Mouse (Mus musculus) layer of hippocampus, postnatal 36 days (tissue): Measurements from ENCODE around the gene Eva1c. TPM values are rescaled to one million over a fixed set of nuclear protein-coding genes. Genes with fewer than 3 reads are reported as not detected.
"Not testable (repeated sequence)": the region's sequence is repeated elsewhere in the genome, so short reads cannot be mapped to it uniquely, and the experiment has no call there.

Experiments
- DNase-seq, 2 experiments: peaks; one replicate each; pipeline ENCODE4 v3.0.0; 2022
- total RNA-seq, 2 experiments: library from RNA; stranded (reverse); gene quantifications; 2 replicates each; pipeline ENCODE4 v1.2.3; 2021

Gene Eva1c
- 1 to 10 TPM; 1.3 to 2.1 TPM for total RNA-seq

- no peak for DNase-seq
Observed at GRCm38 (mm10) chr16:90826457-90826856, at the start of gene Eva1c. TSS of gene Eva1c (plus strand) at chr16:90826719.

DNA sequence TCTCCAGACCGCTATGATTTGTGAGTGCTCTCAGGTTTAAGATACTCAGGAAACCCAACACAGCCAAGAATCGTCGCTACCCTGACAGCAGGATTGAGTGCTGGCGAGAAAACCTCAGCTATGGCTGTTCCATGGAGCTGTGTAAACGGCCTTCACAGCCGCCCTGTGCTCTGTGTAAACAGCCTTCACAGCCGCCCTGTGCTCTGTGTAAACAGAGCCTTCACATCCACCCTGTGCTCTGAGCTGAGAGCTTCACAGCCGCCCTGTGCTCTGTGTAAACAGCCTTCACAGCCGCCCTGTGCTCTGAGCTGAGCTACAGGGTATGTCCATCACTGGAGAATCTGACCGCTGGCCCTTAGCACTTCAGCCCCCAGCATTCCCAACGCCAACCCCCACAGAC, 46.7 kb upstream of the Eva1c start:
- no peak for DNase-seq

GRCm38 (mm10) chr16:90783302-90783701, 43.2 kb upstream of the Eva1c start:
- no peak for DNase-seq

DNA sequence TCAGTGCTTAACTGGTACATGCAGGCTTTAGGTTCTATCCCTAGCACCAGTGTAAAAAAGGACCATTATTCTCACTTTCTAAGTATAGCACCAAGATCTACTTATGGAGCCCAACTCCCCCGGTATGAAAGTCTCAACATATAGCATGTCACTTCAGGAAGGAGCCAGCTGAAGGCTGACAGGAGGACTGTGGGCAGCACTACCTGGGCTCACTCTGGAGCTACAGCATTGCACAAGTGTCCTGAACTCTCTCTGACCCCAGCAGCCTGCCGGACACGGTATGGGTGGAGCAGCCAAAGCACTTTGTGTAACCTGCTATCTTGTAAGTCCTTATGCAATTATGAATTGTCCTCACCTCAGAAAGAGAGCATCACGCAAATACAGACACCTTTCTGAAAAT, 41.3 kb upstream of the Eva1c start:
- DNase-seq = no peak

DNA sequence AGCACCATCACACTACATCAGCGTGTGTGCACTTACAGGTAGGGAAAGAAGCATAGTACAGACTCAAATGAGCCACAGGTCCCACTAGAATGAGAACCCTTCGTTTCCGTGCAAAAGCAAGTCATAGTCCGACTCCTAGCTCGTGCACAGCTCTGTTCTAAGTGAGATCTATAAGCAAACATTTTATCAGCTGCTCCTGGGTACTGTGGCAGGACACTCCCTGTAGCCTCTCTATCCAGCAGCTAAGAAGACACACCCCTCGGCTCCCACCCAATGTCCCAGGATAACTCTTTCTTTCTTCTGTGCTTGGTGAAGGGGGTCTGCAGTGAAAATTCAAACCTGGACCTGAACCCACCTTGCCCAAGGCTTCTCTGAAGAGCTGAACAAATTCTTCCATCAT, 37.9 kb upstream of the Eva1c start:
- no peak for DNase-seq

- no peak for DNase-seq
Observed at GRCm38 (mm10) chr16:90790946-90791345, 35.6 kb upstream of the Eva1c start.

GRCm38 (mm10) chr16:90792066-90792465, 34.5 kb upstream of the Eva1c start:
- DNase-seq = no peak

DNA sequence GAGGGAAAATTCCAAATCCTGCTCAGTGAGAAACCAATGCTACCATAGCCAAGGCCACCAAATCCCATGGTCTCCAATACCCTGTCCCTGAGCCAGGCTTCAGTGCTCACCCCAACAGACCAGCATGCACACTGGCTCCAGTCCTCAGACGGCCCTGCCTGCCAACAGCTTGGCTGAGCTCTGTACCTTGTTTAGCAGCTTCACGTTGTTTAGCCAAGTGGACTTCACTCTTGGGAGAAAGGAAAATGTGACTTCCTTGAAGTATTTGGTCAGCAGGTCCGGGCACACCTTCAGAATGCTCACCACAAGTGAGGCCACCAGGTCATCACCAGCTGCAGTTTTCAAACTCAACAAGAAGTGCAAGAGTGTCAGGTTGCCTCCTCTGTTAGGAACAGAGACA, 34.0 kb upstream of the Eva1c start:
- DNase-seq = no peak

- DNase-seq = no peak
Observed at GRCm38 (mm10) chr16:90794708-90795107, 31.8 kb upstream of the Eva1c start.

- no peak for DNase-seq
Observed at GRCm38 (mm10) chr16:90798446-90798845, 28.1 kb upstream of the Eva1c start.

- no peak for DNase-seq
Observed at GRCm38 (mm10) chr16:90798848-90799247, 27.7 kb upstream of the Eva1c start.

DNA sequence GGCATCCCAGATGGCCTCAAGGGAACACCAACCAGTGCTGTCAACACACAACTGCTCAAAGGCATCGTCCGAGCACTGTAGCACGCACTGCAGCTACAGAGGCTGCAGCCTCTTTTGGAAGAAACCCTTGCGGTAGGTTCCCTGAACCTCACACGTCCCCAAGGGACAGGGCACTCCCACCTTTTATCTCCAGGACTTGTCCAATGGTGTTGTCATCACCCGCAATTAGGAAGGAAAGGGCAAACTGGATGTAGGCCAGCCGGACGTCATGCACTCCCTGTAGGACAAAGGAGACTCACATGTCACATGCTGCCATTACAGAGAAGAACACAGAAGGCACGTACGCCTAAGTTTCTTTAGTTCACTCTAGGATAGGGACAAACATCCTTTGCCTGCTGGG, 26.7 kb upstream of the Eva1c start:
- DNase-seq = no peak

- DNase-seq = no peak
Observed at GRCm38 (mm10) chr16:90801251-90801650, 25.3 kb upstream of the Eva1c start.

DNA sequence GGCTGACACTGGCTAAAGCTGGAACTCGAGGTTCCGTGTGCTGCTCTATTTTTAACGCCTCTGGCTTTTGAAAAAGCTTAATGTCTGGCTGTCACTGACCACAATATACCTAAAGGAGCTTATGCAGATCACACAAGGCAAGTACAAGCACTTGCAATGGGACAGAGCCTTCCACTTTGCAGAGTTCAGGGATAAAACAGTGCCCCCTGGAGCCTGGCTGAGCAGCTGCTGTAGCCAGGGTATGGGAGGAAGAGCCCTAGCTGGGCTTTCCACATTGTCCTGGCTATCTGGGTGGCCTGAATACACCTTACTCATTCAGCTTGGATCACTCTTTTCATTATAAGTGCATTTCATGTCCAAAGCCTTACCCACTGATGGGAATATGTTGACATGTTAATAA, 24.6 kb upstream of the Eva1c start:
- DNase-seq = no peak

DNA sequence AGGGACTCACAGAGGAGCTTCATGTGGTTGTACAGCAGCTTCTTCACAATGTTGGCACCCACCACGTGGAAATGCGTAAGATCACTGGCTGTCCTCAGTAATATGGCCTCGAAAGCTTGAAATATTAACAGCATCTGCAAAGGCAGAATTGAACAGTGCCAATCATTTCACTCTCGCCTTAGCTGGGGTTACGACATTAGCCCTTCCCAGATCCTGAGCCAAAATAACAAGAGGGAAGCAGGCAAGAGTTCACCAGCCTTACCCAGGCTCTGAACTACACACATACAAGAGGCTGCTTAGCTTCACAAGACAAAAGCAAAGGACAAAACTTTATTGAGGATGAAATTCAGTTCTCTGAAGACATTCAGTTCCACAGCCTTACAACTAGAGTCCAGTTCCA, 22.1 kb upstream of the Eva1c start:
- no peak for DNase-seq

- peak; percentile 96 to 98 for DNase-seq
Observed at GRCm38 (mm10) chr16:90809975-90810715, 16.4 kb upstream of the Eva1c start, which contains the start of gene Urb1. TSS of gene Urb1 (minus strand) at chr16:90810413.

DNA sequence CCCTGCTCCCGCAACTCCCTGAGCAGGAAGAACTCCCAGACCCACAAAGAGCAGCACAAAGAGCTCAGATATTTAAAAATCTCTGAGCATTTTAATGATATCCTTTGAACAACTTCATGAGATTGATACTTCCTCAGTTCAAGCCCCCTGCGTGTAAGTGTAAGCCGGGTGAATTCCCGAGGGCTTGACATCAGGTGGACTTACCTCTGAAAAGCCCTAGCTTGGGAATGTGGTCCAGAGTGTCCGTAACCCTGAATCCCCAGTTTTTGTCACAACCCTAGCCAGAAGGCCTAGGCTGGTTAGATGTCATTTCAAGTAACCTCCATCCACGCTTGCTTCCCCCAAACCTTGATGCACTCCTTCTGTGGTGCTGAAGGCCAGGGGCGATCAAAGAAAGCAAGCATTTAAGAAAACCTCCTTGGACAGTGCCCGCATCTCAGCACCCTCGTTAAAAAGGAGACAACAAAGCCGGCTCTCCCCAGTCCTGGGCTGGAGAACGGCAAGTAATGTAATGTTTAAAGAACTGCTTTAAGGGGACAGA, 15.7 kb upstream of the Eva1c start:
- DNase-seq = no peak

DNA sequence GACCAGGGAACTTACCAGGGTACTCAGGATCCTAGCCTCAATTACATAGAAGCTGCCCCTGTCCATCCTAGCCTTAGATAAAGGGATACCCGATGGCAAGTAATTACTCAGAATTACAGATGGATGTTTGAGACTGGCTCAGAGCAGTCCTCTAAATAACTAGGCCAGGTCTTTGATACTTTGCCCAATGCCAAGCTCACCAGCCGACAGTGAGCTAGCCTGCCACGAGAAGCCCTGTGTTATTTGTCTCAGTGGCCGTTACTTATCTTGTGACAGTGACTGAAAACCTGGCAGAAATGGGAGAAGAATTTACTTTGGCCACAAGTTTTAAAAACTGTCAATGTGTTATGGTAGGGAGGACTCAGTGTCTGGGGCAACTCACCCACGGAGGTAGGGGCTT, 14.4 kb upstream of the Eva1c start:
- no peak for DNase-seq

GRCm38 (mm10) chr16:90820326-90820725, 6.2 kb upstream of the Eva1c start:
- DNase-seq = no peak

DNA sequence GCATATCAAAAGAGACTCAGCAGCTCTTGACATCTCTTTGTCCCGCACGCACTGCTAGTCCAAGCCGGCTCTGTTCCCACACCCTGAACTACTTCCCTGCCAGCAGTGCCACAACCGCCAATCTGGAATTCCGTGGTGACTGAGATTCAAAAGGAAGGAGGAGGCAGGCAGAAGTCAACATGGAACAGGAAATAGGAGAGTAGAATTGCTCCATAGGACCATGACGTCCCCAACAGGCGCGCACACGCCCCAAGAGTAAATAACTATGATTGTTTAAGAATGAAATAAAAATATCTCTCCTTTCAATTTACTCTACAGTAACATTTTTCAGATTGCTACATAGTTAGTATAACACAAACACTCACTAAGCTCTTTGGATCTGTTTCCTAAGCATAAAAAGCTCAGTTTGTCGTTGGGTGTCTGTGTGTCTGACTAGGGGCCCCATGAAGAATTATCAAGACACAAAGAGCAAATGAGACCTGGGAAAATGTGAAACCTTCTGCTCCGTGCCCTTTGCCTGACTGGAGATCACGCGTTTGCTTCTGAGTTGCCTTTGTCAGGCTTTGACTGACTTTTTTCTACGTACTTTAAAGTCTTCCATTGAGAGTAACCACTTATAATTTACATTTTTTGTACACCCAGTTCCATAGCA, 5.3 kb upstream of the Eva1c start:
- no peak for DNase-seq

- DNase-seq = no peak
Observed at GRCm38 (mm10) chr16:90822284-90822935, 4.1 kb upstream of the Eva1c start.

DNA sequence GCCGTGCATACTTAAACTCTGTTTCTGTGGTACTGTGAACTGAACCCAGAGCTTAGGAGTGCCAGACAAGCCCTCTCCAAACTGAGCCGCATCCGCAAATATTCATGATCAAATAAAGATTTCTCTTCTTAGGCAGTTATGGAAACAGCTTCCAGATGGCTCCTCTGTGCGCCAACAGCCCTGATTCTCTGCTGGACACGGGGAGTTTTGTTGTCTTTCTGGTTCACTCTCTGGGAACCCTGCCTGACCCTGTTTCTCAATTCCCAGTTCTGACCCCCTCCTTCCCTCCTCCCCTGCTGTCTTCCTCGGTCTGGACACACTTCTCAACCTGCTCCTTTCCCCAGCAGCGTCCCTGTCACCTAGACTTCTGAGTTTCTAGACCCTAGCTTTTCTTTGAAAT, 3.5 kb upstream of the Eva1c start:
- DNase-seq = no peak

DNA sequence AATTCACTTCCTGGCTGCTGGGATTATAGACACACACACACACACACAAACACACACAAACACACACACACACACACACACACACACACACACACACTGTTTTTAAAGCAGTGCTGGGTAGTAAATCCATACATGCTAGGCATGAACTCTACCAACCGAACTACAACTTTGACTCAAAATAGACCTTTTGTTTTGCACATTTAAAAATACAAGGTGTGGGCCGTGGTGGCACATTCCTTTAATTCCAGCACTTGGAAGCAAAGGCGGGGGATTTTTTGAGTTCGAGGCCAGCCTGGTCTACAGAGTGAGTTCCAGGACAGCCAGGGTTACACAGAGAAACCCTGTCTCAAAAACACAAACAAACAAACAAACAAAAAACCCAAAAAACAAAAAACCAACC, 2.5 kb upstream of the Eva1c start:
- DNase-seq = not testable (repeated sequence)
